Mouse (Mus musculus): ENCODE results near the gene Msh3. TPM values are rescaled to one million over a fixed set of nuclear protein-coding genes. Genes with fewer than 3 reads are reported as not detected.

The Msh3 gene
- 10 to 100 TPM; 39.5 to 46.1 TPM for total RNA-seq (2023)

DNA sequence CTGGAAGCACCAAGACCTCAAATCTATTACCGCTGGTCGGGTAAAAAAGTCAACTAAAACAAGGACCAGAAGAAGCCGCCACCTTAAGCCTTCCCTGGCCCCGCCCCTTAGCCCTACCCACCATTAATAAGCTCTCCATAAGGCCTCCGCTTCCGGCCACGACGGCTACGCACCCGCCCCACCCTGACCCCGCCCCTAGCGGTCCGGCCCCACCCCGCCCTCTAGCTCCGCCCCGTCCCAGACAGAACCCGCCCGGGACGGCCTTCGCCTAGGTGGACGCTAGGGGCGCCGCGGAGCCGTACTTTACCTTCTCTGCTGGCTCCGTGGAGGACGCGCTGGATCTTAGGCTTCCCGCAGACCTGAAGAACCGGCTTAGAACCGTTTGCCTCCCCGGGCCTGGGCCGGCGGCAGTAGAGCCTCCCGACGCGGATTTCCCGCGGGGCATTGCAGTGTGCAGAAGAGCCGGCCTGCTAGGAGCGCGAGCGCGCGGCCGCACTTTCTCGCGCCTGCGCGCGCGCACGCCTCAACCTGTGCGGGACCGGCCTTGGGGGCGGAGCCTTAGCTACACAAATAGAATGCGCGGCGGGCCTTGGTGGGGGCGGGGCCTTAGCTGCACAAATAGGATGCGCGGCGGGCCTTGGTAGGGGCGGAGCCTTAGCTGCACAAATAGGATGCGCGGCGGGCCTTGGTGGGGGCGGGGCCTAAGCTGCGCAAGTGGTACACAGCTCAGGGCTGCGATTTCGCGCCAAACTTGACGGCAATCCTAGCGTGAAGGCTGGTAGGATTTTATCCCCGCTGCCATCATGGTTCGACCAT, at the start of gene Msh3, which contains the start of gene Dhfr:
Gene Msh3, minus strand, starts transcription at position 548 of the 816 bp plus-strand sequence.
Gene Dhfr, plus strand, starts transcription at position 271 of the 816 bp plus-strand sequence.

DNA sequence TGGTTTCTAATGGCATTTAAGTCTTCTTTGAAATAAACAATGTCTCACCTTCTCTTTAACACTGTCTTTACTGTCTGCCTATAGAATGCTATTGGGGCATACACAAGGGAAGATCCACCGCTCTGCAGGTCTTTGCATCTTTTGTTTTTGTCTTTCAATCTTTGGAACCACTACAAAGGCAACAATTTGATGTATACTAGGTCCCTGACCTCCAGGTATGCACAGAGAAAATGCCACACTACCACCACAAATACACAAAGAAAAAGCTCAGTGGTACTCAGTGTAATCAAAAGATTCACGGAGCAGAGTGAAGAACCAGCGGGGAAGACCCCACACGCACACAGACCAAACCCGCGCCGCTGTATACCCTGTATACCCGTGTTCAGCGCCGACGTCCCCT, 49.1 kb downstream of the Msh3 start, which contains the start of gene Gm20379:
Gene Gm20379, plus strand, starts transcription at position 301 of the 400 bp plus-strand sequence.

Other genes with a start within 250 kb of the Msh3 start
- 10 to 100 TPM; 23.3 to 24.6 TPM for gene Rasgrf2, start 223.3 kb downstream of the Msh3 start, total RNA-seq (2023)
- gene Gm20379, start 49.0 kb downstream of the Msh3 start, total RNA-seq (2023) = not detected
- gene Dhfr, start 277 bp downstream of the Msh3 start, total RNA-seq (2023) = 1 to 10 TPM; 1.2 to 1.5 TPM
- gene Ankrd34b, start 70.9 kb upstream of the Msh3 start, total RNA-seq (2023) = under 1 TPM in 1 of 2 experiments, not detected in 1; 0.78 TPM
- gene Fam151b, start 129.0 kb upstream of the Msh3 start, total RNA-seq (2023) = 1 to 10 TPM; 2.3 to 3.5 TPM
- gene Zfyve16, start 175.9 kb upstream of the Msh3 start, total RNA-seq (2023) = 10 to 100 TPM; 23.4 to 29.1 TPM
- gene Spz1, start 221.2 kb upstream of the Msh3 start, total RNA-seq (2023) = not detected